Mouse (Mus musculus) hematopoietic stem cell, adult 5-6 weeks (primary cell): ENCODE measurements at regions not wholly inside any gene's neighbourhood (a gene's known extent, or its start where the extent isn't known, plus 50 kb on each side); places are given as distances from the start of the nearest gene placed in this dataset.

ENCODE experiments used
- ATAC-seq, 2 experiments: fragments of 125-278 bp in 1 of 2; replicated peaks in 1 of 2; 2 replicates each; pipeline ENCODE4 v1.8.0; 2016 to 2017; ENCODE audit warnings: inconsistent platforms in 2 of 2, mild to moderate bottlenecking in 2 of 2, moderate number of reproducible peaks in 2 of 2, low read depth in 1 of 2, moderate TSS enrichment in 1 of 2; ENCODE audit not compliant: low FRiP score in 2 of 2, poor library complexity in 2 of 2, severe bottlenecking in 2 of 2, insufficient read depth in 1 of 2, low TSS enrichment in 1 of 2

DNA sequence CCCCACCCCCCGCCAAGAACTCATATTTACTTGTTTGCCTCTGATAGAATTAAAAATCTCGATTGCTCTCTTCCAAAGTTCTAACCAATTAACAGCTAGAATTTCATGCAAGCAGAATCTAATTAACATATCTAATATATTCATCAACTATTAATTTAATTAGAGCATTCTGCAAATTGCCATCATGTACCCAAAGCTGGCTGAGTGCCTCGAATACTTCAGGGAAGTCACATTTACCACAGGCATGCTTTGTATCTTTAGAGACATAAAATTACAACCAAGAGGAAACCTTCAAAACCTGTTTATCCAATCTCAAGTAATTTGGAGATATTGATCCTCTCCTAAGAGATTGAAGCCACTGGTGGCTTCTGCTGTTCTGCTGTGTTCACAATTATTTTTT is 401.6 kb upstream of the Nmur2 start:
- no peak for ATAC-seq

DNA sequence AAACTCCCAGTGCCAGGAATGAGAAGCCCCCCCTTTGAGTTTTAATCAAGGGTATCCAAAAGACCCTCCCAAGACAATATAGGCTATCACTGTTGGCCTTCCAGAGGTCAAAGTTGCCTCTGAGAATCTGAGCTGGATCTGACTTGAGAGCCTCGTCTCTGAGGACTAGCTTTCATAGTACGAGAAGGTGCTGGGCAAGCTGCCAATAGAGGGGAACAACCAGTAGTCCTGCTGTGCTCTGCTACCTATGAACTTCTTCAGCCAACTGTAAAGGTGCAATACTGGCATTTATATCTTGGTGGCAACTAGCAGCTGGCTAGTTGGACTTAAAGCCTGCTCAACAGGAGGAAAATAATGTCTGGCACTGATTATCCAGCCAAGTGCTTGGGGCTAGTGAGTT is 400.3 kb upstream of the Nmur2 start:
- no peak for ATAC-seq

DNA sequence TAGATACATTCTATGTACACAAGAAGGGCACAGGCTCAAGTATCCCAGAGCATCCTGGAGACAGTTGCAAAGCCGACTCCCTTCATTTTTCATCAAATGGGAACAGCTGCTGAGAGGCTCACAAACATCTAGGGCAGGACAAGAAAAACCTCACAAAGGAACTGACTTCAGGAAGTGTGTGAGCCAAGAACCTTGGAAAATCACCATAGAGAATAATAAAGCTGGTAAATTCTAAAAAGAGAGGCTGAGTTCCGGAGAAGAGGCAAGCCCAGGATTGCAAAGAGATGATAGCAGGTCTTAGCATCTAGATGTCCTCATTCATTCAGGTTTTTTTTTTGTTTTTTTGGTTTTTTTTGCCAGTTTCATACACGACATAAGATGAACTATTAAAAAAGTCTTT is 390.3 kb upstream of the Nmur2 start:
- ATAC-seq: no peak

DNA sequence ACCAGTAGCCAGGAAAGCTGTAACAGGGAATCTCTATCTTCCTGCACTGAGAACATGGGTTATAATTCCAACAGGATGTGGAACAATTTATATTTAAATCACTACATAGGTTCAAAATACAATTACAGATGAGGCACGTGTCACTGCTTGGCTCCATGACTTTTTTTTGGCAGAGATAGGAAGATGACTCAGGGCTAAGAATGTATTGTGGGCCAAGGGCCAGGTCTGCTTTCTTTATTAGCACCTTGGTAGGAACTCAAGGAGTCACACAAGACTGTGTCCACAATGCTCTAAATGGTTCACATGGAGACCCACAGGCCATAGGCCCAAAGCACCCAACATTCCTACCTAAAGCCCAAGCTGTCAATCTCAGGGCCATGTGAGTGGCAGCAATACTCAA is 344.0 kb upstream of the Nmur2 start:
- no peak for ATAC-seq

DNA sequence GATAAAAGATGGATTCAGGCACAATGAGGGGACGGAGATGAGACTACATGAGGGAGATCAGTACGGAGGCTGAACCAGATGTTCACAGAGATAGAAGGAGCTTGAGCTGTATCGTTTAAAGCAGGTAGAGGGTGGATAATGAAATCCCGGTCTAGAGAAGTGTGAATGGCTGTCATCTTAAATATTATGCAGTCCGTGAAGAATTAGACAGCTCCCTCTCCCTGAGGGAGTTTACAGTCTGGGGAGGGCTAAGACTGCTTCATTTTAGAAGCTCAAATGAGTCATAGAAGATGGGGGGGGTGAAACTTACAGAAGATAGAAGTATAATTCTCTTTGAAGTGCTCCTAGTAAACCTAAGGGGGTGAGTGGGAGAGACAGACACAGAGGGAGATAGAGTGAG is 336.7 kb upstream of the Nmur2 start:
- ATAC-seq: no peak

DNA sequence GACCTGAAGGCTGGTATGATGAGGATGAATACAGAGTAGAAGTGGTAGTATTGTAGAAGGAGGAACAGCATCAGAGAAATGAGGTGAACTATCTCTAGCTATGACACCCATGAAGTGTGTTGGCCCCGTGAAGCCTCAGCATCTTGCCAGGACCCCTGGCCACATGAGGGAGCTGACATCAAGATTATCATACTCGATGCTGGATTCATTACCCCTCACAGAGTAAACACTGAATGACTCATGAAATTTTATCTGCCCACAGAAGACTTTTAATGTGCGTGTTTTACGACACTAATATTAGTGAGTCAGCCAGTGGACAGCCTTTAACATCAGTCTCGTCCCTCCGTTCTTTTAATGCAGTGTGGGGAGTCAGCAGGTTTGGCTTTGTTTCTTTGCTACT is 333.5 kb upstream of the Nmur2 start:
- no peak for ATAC-seq

DNA sequence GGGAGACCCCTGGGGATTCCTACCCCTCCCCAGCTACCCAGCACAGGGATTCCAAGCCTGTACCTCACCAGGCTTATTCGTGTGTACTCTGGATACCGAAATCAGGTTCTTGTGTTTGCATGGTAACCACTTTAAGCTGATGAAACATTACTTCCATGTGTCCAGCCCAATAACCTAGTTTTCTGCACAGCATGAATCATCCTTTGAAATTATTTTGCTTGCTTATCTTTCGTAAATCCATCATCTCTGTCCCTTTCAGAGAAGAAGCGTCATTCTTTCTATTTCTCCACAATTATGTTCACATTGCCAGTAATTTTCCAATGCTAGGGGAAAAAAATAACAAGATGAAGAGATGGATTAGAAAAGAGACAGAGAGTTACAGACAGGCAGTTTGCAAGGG is 332.8 kb upstream of the Nmur2 start:
- no peak for ATAC-seq

DNA sequence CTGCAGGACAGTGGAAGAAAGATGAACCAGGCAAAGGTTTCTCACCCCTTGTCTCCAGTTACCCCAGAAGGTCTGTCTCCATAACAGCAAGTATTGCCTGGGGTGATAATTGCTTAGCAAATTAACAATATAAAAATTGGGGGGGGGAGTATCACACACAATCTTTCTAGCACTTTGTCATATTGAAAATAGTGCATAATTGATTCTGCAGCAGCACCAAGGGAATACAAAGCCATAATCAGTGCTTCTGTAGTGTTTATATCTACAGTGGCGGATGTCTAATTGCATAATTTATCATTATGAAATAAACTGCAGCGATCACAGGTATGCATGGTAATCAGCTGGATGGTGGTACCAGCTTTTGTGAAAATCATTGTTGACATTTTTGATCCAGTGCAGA is 316.9 kb upstream of the Nmur2 start:
- no peak for ATAC-seq

DNA sequence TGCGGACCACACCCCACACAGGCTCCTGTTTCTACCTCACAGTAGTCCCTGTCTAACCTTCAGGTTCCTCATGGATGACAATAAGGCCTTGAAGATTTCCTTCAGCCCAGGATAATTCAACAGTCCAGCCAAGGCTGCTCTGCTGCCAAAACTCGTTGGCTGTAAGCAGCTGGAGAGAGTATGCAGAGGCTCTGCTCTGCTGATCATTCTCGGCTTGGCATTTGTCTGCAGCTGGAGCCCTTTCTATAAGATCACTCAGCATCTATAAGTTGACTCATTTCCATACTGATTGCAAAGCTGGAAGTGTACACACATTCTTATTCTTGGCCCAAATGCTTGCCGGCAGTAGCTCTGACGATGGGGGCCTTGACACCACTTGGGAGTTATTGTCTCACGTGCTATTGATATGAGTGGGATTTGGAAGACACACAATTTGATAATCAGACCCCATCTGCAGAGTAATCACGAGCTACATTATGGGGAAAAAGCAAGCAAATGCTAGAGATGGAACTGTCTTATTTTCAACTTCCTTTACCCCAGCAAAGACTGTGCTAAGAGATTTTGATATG is 311.1 kb upstream of the Nmur2 start:
- no peak for ATAC-seq

DNA sequence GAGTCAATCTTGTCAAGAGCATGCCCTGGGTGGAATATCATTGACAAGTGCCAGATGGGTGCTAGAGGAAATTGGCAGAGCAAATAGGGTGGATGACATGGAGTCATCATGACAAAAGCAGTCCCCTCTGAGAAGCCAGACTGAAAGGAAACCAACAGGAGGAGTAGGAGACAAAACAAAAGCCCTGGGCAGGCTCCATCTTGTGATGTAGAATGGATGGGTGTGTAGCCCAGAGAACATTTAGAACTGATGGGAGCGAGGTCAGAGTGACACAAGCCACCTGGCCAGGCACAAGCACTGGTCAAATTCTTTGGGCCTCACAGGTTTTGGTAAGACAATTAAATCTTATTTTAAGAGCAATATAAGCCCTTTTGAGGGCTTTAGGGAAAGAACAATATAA is 310.4 kb upstream of the Nmur2 start:
- ATAC-seq: no peak

DNA sequence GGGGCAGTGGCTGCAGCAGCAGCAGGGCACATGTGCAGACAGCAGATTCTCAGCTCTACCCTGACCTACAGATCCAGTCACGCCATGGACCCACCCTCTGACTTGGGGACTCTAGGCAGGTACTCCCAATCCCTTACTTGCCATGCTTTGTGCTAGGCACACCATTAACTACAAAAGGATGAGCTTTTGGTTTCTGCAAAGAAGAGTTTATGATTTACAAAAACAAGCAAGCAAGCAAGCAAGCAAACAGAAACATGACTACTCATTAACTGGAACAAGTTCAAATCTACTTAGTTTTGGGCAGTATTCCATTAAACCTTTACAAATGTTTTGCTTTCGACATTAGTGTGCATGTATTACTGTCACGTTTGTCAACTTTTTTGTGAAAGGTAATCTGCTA is 309.0 kb upstream of the Nmur2 start:
- no peak for ATAC-seq

DNA sequence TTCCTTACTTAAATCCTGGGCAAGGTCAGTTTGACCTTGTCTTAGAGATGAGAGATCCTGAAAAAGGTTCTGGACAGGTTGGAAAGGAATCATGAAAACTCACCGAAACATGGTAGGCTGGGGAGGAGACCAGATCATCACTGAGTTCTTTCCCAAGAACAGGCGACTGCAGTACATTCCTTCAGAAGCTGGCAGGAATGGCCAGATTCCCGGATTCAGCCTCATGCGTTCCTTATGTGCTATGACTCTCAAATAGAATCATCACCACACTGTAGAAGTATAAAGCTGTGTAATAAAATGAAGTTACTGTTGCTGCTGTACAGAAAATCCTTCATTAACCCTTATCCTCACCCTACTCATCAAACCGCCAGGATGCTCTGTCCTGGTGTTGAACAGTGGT is 307.6 kb upstream of the Nmur2 start:
- no peak for ATAC-seq

DNA sequence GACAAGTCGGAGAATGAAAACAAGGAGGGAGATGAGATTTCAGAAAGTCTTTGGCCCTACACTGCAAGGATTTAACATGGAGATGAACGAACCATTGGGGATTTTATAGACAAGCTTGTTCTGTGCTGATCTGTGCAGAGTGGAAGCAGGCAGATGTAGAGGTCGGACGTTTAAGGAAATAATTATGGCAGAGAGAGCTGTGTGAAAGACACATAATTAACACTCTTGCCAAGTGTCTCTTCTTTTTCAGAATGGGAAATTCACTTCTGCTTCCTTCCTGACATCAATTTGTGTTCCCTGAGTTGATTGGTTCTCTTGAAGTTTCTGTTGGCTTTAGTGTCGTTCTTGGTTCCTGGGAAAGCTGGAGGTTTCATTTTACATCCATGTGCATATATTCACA is 302.3 kb upstream of the Nmur2 start:
- ATAC-seq: no peak

DNA sequence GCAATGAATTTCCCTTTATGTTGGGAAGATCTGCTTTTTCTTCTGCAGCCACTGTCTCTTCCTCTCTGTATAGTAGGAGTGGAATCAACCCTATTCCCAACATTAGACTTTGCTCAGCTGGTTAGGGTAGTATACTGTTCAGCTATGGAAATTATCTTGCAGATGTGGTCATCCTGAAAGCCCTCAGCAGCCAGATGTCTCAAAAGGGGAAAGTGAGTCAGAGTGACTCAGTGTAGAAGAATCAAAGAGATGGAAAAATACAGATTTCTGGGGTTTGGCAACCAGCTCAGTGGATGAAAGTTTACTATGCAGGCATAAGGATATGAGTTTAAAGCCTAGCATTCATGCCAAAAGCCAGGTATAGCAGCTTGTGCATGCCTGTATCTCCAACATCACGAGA is 300.9 kb upstream of the Nmur2 start:
- no peak for ATAC-seq

DNA sequence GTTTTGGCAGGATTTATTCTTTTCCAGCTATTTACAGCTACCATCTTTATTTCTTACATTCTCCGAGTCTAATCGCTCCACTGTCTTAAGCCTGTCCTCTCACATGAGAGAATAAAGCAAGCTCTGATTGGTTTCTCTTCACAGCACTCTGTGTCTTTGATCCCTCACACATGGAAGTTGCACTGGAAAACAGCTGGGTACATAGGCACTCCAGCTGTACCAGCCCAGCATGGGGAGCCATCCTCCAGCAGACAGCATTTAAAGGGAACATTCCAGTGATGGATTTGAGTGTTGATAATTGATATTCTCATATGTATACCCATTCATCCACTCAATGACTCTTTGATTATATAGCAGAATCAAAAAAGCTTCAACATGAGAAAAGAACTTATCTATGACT is 300.2 kb upstream of the Nmur2 start:
- no peak for ATAC-seq

DNA sequence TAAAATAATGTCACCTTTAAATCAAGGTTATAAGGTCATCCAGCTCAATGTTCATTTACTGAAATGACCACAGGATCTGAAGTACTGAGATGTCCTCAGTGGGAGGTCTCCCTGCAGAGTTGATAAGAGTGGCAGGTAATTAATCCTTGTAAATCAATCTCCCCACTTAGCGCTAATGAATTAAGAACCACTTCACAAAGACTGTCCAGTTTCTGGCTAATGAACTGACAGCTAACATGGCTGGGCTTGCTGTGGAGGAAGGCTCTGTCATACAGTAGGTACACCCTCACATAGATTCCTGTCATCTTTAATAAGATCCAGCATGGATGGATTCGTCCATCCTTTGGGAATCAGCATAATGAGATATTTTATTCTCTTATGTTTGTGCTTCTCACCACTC is 297.7 kb upstream of the Nmur2 start:
- ATAC-seq: no peak

DNA sequence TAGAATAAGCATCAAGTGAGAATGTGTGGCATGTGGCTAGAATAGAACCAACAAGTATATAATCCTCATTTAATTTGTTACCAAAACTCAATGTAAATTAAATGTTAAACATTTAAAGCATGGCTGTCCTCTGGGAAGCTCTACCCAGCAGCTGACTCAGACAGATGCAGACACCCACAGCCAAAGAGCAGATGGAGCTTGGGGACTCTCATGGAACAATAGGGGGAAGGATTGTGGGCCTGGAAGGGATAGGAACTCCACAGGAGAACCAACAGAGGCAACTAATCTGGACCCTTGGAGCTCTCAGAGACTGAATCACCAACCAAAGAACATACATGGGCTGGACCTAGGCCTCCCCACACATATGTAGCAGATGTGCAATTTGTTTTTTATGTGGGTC is 295.1 kb upstream of the Nmur2 start:
- no peak for ATAC-seq

DNA sequence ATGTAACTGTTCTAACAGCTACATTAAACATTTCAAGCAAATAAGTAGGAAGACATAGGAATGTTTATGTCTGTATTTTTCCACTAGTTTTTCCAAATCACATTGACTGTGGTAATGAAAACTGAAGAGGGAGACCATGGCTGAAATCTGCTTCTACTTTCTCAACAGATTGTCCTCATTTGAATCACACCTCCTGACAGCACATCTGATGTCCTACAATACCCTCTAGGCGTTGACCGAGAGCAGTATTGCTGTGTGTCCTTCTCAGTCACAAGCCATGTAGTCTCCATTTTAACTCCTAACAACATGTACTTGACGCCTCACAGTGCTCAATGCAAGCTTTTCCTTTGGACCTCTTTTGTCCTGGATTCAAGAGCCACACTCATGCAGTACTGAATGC is 279.5 kb upstream of the Nmur2 start:
- no peak for ATAC-seq

DNA sequence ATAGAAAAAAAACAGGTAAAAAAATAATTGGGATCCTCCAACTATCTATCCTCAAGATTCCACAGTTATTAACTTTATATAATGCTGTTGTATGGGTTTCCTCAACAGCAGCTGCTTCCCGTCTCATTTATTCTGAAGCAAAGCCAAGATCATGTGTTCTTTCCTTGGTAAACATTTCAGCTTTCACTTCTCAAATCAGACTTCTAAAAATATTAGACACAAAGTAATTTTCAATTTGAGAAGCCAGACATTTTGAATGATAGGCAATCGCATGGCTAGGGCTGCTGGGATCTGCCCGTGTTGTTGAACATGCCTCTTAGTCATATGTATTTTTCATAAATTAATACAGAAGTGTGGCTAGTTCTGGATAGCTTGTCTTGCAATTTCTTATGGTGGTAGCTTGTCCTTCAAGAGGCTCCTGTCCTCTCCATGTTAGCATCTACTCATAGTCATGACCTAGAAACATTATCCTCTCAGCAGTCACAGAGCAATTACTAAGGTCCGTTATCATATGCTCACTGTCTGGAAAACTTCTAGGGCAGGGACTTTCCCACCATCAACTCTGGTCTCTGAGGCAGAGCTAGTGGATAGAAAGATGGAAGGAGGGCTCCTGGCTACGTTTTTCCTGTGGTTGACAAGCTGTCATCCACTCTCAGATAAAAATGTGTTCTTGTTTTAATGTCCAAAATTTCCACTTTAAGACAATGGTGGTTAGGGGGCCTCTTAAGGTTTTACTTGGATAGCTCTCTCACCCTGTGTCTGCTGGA is 274.6 kb upstream of the Nmur2 start:
- ATAC-seq: no peak
